Mouse (Mus musculus): Measurements from ENCODE around the gene Bptf. TPM values are rescaled to one million over a fixed set of nuclear protein-coding genes. Genes with fewer than 3 reads are reported as not detected.

Bptf gene
- polyA plus RNA-seq, 1 experiment from 2014 or later, result 38.5 TPM

Other genes with a start within 250 kb of the Bptf start
- 20.6 and 21.4 TPM in 2 replicates for gene Smurf2, start 211.4 kb downstream of the Bptf start, polyA plus RNA-seq (2014; fragmentation: Nextera tagmentation; extraction: Ambion mirVana)
- 740 and 767 TPM in 2 replicates for gene Kpna2, start 132.6 kb downstream of the Bptf start, polyA plus RNA-seq (2014; fragmentation: Nextera tagmentation; extraction: Ambion mirVana)
- 3.6 and 4.1 TPM in 2 replicates for gene 1810010H24Rik, start 106.4 kb downstream of the Bptf start, polyA plus RNA-seq (2014; fragmentation: Nextera tagmentation; extraction: Ambion mirVana)
- gene Nol11, start 57.3 kb upstream of the Bptf start, polyA plus RNA-seq (2014; fragmentation: Nextera tagmentation; extraction: Ambion mirVana), result 68.3 and 76.1 TPM in 2 replicates

All from midbrain, embryonic 11.5 days (tissue).